Mouse (Mus musculus) MN1 (cell line): ENCODE measurements around the gene Kdelc1.

Experiments used
- DNase-seq: peaks from one replicate; pipeline ENCODE4 v3.0.0-alpha.2; 2016; ENCODE audit warnings: low spot score

The Kdelc1 gene

DNA sequence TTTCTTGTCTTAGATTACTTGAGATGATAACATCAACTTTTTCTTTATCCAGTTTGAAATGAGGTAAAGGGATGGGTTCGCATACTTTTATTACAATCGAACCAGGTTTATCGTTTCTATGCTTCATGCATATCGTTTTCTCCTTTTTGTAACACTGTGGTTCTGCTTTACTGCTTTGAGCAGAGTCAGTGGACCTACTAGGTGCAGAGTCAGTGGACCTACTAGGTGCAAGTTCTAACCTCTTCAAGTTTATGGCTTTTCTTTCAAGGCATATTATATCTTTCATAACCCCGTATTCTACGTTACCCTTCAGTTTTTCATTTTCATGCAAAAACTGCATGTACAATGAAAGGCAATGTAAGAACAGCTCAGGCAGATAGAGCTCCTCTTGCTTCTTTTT is 55.2 kb downstream of the Kdelc1 start:
- DNase-seq, result no peak

DNA sequence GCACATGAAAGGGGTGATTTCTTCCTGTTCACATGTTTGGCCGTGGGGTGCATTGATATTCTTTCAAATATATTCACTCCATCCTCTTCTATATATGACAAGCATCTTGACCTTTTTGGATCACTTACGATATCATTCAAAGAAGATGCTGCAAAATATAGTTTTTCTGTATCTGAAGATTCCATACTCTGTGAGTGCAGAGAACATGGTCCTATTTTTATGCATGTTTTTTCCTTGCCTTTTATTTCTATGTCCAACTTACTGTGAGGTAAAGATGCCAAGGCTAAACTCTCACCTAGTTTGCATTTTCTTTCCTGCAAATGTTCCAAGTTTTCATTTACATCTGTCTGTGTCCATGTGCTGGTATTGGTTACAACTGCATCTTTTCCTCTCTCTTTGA is 56.8 kb downstream of the Kdelc1 start, which contains the start of gene Gm8251:
Gene Gm8251, minus strand, starts transcription at position 101 of the 400 bp plus-strand sequence.
- no peak for DNase-seq

DNA sequence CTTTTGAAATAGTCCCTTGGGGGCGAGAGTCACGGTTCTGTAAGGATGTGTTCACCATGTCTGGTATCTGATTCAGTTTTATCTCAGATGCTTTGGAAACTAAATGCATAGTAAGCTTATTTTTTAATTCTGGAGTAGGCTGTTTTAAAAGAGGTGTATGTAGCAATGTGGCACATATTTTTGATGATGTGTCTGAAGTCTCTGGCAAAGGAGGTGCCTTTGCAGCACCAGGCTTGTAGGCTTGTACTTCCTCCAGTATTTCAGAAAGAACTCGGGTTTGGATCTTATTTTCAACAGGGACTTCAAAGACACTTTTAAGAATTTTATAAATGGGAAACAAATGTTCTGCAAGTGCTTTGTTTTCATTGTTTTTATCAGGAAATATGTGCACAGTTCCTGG is 60.8 kb downstream of the Kdelc1 start:
- DNase-seq, result no peak
